Mouse (Mus musculus) CD4-positive naive resting alpha-beta T cell, adult 57 days (primary cell): ENCODE results near the gene Psmd1. TPM values are rescaled to one million over a fixed set of nuclear protein-coding genes. Genes with fewer than 3 reads are reported as not detected.

ENCODE experiments used
- total RNA-seq: library from RNA; stranded (reverse); gene quantifications from one replicate; pipeline ENCODE4 v1.2.4, GENCODE M21; 2023

The Psmd1 gene
- 48.9 TPM for total RNA-seq

DNA sequence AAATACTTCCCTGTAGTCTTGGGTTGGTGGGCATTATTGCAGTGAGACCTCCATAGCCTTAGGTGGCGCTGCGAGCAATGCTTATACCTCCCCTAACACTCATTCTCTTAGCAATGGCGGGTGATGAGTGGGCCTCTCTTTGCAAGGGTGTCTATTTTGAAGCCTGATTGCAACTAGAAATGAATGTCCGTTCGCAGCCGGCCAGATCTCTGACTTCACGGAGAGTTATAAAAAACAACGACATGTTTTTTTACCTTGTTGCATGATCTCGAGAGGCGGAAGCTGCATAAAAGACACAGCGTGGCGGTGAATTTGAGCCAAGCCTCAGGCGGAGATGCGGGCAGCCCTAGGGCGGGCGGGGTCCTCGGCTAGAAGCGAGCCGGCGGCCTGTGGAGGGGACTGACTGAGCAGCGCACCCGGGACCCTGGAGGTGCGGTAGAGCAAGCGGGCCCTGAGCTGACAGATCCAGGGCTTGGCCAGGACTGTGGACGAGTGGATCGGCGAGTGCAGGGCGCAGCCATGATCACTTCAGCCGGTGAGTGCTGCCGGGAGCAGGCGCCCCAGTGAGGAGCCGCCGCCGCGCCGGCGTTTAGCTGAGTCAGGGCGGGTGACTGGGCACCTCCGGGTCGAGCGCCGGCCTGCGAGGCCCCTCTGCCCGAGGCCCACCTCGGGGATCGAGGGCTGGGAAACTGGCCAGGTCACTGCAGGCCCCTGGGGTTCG, at the start of gene Psmd1:
Psmd1 (plus strand) TSS at position 117 of the 721 bp plus-strand sequence.

GRCm38 (mm10) chr1:86016516-86016915, 47.7 kb upstream of the Psmd1 start, which contains the start of gene Spata3:
TSS of gene Spata3 (plus strand) at chr1:86016816.

DNA sequence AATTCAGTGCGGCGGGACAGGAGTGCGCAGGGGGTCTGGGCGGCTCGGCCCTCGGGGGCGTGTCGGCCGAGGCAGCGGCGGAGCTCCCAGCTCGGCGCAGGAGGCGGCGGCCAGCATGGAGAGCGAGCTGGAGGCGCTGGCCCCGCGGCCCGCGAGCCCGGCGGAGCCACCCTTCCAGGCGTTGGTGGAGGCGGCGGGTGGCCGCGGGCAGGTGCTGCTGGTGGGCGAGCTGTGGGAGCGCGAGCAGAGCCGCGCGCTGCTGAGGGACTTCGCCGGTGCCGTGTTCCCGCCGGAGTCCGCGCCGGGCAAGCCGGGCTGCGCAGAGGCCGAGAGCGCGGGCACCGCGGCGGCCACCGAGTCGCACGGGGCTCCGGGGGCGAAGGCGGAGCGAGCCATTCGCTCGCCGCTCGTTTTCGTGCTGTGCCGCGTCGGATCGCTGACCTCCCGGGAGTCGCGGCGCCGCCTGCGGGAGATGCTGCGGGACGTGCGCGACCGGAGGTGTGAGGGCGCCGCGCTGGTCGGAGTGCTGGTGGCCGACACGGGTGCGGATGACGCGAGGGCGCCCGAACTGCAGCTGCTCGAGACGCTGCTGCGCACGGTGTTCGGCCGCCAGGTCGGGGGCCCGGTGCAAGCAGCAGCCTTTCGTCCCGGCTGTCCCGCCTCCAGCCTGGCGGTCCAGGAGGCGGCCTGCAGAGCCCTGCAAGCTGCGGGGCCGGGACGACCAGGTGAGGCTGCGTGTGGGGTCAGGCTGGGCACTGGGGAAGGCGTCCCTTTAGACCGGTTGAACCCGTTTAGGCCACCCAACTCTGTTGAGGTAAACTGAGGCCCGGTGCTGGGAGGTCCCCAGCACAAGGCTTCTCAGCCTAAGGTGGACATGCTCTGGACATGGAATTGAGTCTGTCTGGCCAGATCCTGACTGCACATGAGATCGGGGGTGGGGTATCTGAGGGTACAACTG, 18.1 kb upstream of the Psmd1 start, which contains the start of gene 2810459M11Rik:
2810459M11Rik (plus strand) TSS at position 16 of the 958 bp plus-strand sequence.

DNA sequence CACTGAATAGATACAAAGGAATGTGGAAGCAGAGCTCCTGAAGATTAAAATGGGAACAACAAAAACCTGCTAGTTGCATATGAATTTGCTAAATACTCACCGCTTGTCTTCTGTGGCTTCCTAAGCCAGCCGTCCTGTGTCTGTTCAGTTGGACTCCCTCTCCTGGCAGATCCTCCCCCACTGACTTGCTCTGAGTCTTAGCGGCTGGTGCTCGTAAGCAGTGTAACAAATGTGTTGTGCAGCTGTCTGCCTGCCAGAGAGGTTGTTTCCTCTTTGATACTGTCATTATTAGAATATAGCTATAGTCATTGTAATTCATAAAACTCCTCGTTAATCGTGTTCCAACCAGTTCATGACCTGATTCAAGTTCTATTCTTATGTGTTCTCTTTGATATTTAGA, 47.6 kb downstream of the Psmd1 start, which contains the start of gene Htr2b:
Htr2b (minus strand) TSS at position 192 of the 400 bp plus-strand sequence.

DNA sequence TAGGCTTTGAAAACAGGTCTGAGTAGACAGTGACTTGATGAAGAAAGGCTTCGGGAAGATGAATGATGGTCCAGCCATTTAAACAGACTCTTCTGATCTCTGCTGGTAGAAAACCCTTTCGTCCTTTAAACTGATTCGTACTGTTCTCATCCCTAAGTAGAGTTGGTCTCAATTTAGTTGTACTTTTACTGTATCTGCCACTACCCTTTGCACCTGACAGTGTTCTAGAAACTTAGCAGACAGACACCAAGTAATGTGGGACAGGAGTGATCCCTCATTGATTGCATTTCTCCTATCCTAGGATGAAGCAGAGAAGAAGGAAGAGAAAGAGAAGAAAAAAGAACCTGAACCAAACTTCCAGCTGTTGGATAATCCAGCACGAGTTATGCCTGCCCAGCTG, 69.2 kb downstream of the Psmd1 start, which contains the start of gene Gm21972:
Gm21972 (plus strand) TSS at position 301 of the 400 bp plus-strand sequence.

DNA sequence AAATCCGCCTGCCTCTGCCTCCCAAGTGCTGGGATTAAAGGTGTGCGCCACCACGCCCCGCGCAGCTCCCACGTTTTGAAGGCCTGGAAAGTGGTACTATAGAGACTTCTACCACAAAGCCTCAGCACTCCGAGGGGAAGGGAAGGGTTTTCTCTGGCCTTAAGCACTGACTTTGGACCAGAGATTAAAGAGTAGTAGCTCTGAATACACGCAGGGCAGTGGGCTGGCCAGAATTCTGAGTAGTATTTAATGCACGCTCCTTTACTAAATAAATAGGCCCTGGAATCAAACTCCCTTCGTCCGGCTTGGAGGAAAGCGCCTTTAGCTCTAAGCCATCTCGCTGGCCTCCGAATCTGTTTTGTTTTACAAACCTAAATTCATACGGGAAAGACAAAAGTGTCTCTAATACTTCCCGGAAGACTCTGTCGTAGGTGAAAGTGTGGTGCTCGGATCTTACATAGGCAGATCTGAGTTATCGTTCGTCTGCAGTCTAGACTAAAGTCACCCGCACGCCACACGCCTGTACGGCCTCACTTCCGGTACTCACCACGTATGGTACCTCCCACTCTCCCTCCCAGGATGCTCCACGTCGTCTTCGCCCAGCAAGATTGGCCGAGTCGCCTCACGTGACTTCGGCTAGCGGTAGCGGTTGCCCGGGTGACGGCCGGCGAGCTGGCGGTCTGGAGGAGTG, 90.1 kb downstream of the Psmd1 start, which contains the start of gene Armc9:
Armc9 (plus strand) TSS at position 648 of the 691 bp plus-strand sequence.

Other genes starting within 250 kb of the Psmd1 start
- 71.3 TPM for gene Itm2c, start 170.1 kb upstream of the Psmd1 start, total RNA-seq
- gene 4933407L21Rik, start 135.9 kb upstream of the Psmd1 start, total RNA-seq, result 0.44 TPM
- 1.2 TPM for gene Gpr55, start 103.4 kb upstream of the Psmd1 start, total RNA-seq
- gene Spata3, start 47.6 kb upstream of the Psmd1 start, total RNA-seq, result not detected
- 0.50 TPM for gene 2810459M11Rik, start 18.5 kb upstream of the Psmd1 start, total RNA-seq
- gene Htr2b, start 47.6 kb downstream of the Psmd1 start, total RNA-seq, result not detected
- gene Gm21972, start 69.2 kb downstream of the Psmd1 start, total RNA-seq, result 1.8 TPM
- 10.6 TPM for gene Armc9, start 90.4 kb downstream of the Psmd1 start, total RNA-seq
- gene B3gnt7, start 238.4 kb downstream of the Psmd1 start, total RNA-seq, result 0.56 TPM